Mouse (Mus musculus): ENCODE data around the gene Abcg4. TPM values are rescaled to one million over a fixed set of nuclear protein-coding genes. Genes with fewer than 3 reads are reported as not detected.

Abcg4 gene
- total and polyA plus RNA-seq, 2 experiments from 2014 or later: 24.1 to 69.6 TPM

GRCm38 (mm10) chr9:44236601-44237000 lies 51.8 kb downstream of the Abcg4 start:
- no peak for TF ChIP-seq CTCF (IDR thresholded peaks at IDR 0.05; ENCODE audit: low read depth)
- Histone ChIP-seq H3K4me3 (ENCODE audit: low read length) (no peak overlapping the region), H3K36me3 (ENCODE audit: insufficient read depth, low read length) (no peaks in the 10 kb centered on the region), H3K27ac (no peak overlapping the region), H3K9ac (replicated peaks; ENCODE audit: low read length) (no peak overlapping the region), H3K4me2 (ENCODE audit: low read depth, low read length) (no peak overlapping the region), H3K9me3 (ENCODE audit: low read length) (no peaks in the 10 kb centered on the region), H3K4me1 (ENCODE audit: insufficient read depth, low read length) (peaks cover 11% of the 10 kb centered on the region), H3K27me3 (ENCODE audit: insufficient read depth, low read length) (no peaks in the 10 kb centered on the region)
- no peak for ATAC-seq
- no peak for DNase-seq (ENCODE audit: low spot score)
- WGBS: 66% methylated on average over 4 of the region's 4 CpGs

GRCm38 (mm10) chr9:44234479-44235427 lies 53.7 kb downstream of the Abcg4 start:
- Histone ChIP-seq H3K9ac (replicated peaks; ENCODE audit: low read length) (peak overlapping the region; percentile 28; the same call in 1 of the 2 replicates), H3K4me1 (ENCODE audit: insufficient read depth, low read length) (peaks cover 14% of the 10 kb centered on the region), H3K9me3 (ENCODE audit: low read length) (no peaks in the 10 kb centered on the region), H3K36me3 (ENCODE audit: insufficient read depth, low read length) (no peaks in the 10 kb centered on the region), H3K4me2 (ENCODE audit: low read depth, low read length) (peak overlapping the region; percentile 59), H3K27ac (peak overlapping the region; percentile 66), H3K4me3 (ENCODE audit: low read length) (peak overlapping the region; percentile 97), H3K27me3 (ENCODE audit: insufficient read depth, low read length) (no peaks in the 10 kb centered on the region)
- ATAC-seq (peak; percentile 19; the same call in 1 of the 2 replicates), DNase-seq (ENCODE audit: low spot score) (no peak)
- 27% methylated on average over 19 of the region's 19 CpGs for WGBS
- no peak for TF ChIP-seq CTCF (IDR thresholded peaks at IDR 0.05; ENCODE audit: low read depth)

GRCm38 (mm10) chr9:44233802-44234478 lies 54.5 kb downstream of the Abcg4 start, which contains the start of gene Cbl:
Gene Cbl (minus strand): TSS chr9:44234049.
- WGBS: under 1% methylated on average over 64 of the region's 76 CpGs
- Histone ChIP-seq H3K4me2 (ENCODE audit: low read depth, low read length) (peak within 1 kb of the TSS; percentile 77), H3K4me3 (ENCODE audit: low read length) (peak within 1 kb of the TSS; percentile 97), H3K36me3 (ENCODE audit: insufficient read depth, low read length) (no peaks in the 10 kb centered on the region), H3K9me3 (ENCODE audit: low read length) (no peaks in the 10 kb centered on the region), H3K4me1 (ENCODE audit: insufficient read depth, low read length) (peaks cover 14% of the 10 kb centered on the region), H3K27me3 (ENCODE audit: insufficient read depth, low read length) (no peaks in the 10 kb centered on the region), H3K27ac (peak within 1 kb of the TSS; percentile 96), H3K9ac (replicated peaks; ENCODE audit: low read length) (peak within 1 kb of the TSS; percentile 92)
- DNase-seq (ENCODE audit: low spot score): peak; percentile 99
- peak; percentile 98 for ATAC-seq
- peak; percentile 96 for TF ChIP-seq CTCF (IDR thresholded peaks at IDR 0.05; ENCODE audit: low read depth)

GRCm38 (mm10) chr9:44233021-44233801 lies 55.2 kb downstream of the Abcg4 start:
- DNase-seq (ENCODE audit: low spot score): peak; percentile 63
- peak; percentile 73 for ATAC-seq
- peak overlapping the region; percentile 96 for H3K27ac ChIP-seq
- peaks cover 14% of the 10 kb centered on the region for H3K4me1 ChIP-seq (ENCODE audit: insufficient read depth, low read length)
- peak overlapping the region; percentile 92 for H3K9ac ChIP-seq (replicated peaks; ENCODE audit: low read length)
- WGBS: 1% methylated on average over 40 of the region's 40 CpGs
- peak overlapping the region; percentile 77 for H3K4me2 ChIP-seq (ENCODE audit: low read depth, low read length)
- no peaks in the 10 kb centered on the region for H3K27me3 ChIP-seq (ENCODE audit: insufficient read depth, low read length)
- peak overlapping the region; percentile 97 for H3K4me3 ChIP-seq (ENCODE audit: low read length)
- no peak for TF ChIP-seq CTCF (IDR thresholded peaks at IDR 0.05; ENCODE audit: low read depth)
- no peaks in the 10 kb centered on the region for H3K9me3 ChIP-seq (ENCODE audit: low read length)
- H3K36me3 ChIP-seq (ENCODE audit: insufficient read depth, low read length): no peaks in the 10 kb centered on the region

GRCm38 (mm10) chr9:44231609-44232008 lies 56.8 kb downstream of the Abcg4 start:
- H3K9ac ChIP-seq (replicated peaks; ENCODE audit: low read length): no peak overlapping the region
- no peak for TF ChIP-seq CTCF (IDR thresholded peaks at IDR 0.05; ENCODE audit: low read depth)
- H3K9me3 ChIP-seq (ENCODE audit: low read length): no peaks in the 10 kb centered on the region
- H3K4me2 ChIP-seq (ENCODE audit: low read depth, low read length): peak overlapping the region; percentile 77
- no peaks in the 10 kb centered on the region for H3K36me3 ChIP-seq (ENCODE audit: insufficient read depth, low read length)
- DNase-seq (ENCODE audit: low spot score) (no peak), ATAC-seq (no peak)
- H3K27ac ChIP-seq: no peak overlapping the region
- no peaks in the 10 kb centered on the region for H3K27me3 ChIP-seq (ENCODE audit: insufficient read depth, low read length)
- H3K4me1 ChIP-seq (ENCODE audit: insufficient read depth, low read length): peaks cover 14% of the 10 kb centered on the region
- no peak overlapping the region for H3K4me3 ChIP-seq (ENCODE audit: low read length)

- no peak for DNase-seq (ENCODE audit: low spot score)
- 34% methylated on average over 6 of the region's 6 CpGs for WGBS
- H3K27ac ChIP-seq: 0 out of 2 replicates have a peak overlapping the region, but pooled peaks have one; percentile 3
These were observed 62.4 kb downstream of the Abcg4 start for GRCm38 (mm10) chr9:44225993-44226392.

More at GRCm38 (mm10) chr9:44225993-44226392, 62.4 kb downstream of the Abcg4 start:
- H3K4me2 ChIP-seq (ENCODE audit: low read depth, low read length): no peak overlapping the region
- H3K4me3 ChIP-seq (ENCODE audit: low read length): no peak overlapping the region
- no peak for TF ChIP-seq CTCF (IDR thresholded peaks at IDR 0.05; ENCODE audit: low read depth)
- 0 out of 2 replicates have a peak, but pooled peaks cover 2% of the 10 kb centered on the region for H3K4me1 ChIP-seq (ENCODE audit: insufficient read depth, low read length)
- no peaks in the 10 kb centered on the region for H3K9me3 ChIP-seq (ENCODE audit: low read length)
- 0 out of 2 replicates have a peak, but pooled peaks have one; percentile 12 for ATAC-seq
- H3K9ac ChIP-seq (replicated peaks; ENCODE audit: low read length): no peak overlapping the region
- no peaks in the 10 kb centered on the region for H3K36me3 ChIP-seq (ENCODE audit: insufficient read depth, low read length)
- H3K27me3 ChIP-seq (ENCODE audit: insufficient read depth, low read length): no peaks in the 10 kb centered on the region

Small RNA genes within 50 kb of the gene (microRNA-seq; reads per million reads assigned to microRNA genes)
- 0 reads per million in 2 experiments for gene Gm44335

Other genes starting within 250 kb of the Abcg4 start
- 131 and 138 TPM in 2 replicates for gene Thy1, start 245.2 kb downstream of the Abcg4 start, total RNA-seq (2014; rRNA removed)
- gene Thy1, start 245.2 kb downstream of the Abcg4 start, polyA plus RNA-seq (2015; fragmentation: Nextera tagmentation; extraction: Ambion mirVana): 49.6 and 51.1 TPM in 2 replicates
- 11.0 and 14.2 TPM in 2 replicates for gene Usp2, start 221.6 kb downstream of the Abcg4 start, total RNA-seq (2014; rRNA removed)
- 19.6 and 20.5 TPM in 2 replicates for gene Usp2, start 221.6 kb downstream of the Abcg4 start, polyA plus RNA-seq (2015; fragmentation: Nextera tagmentation; extraction: Ambion mirVana)
- gene Mfrp, start 186.9 kb downstream of the Abcg4 start, total RNA-seq (2014; rRNA removed): 2.8 and 4.0 TPM in 2 replicates
- gene Mfrp, start 186.9 kb downstream of the Abcg4 start, polyA plus RNA-seq (2015; fragmentation: Nextera tagmentation; extraction: Ambion mirVana): 0.24 and 0.50 TPM in 2 replicates
- 36.7 and 39.5 TPM in 2 replicates for gene C1qtnf5, start 181.4 kb downstream of the Abcg4 start, total RNA-seq (2014; rRNA removed)
- gene C1qtnf5, start 181.4 kb downstream of the Abcg4 start, polyA plus RNA-seq (2015; fragmentation: Nextera tagmentation; extraction: Ambion mirVana): 12.3 and 12.8 TPM in 2 replicates
- not detected in 2 replicates for gene Gm49380, start 175.1 kb downstream of the Abcg4 start, total RNA-seq (2014; rRNA removed)
- gene Gm49380, start 175.1 kb downstream of the Abcg4 start, polyA plus RNA-seq (2015; fragmentation: Nextera tagmentation; extraction: Ambion mirVana): 0.21 TPM in 1 of 2 replicates, not detected in the other
- gene Rnf26, start 175.1 kb downstream of the Abcg4 start, total RNA-seq (2014; rRNA removed): 17.5 and 24.3 TPM in 2 replicates
- 38.0 and 41.1 TPM in 2 replicates for gene Rnf26, start 175.1 kb downstream of the Abcg4 start, polyA plus RNA-seq (2015; fragmentation: Nextera tagmentation; extraction: Ambion mirVana)
- gene Mcam, start 154.1 kb downstream of the Abcg4 start, total RNA-seq (2014; rRNA removed): 23.7 and 29.5 TPM in 2 replicates
- 8.0 and 9.0 TPM in 2 replicates for gene Mcam, start 154.1 kb downstream of the Abcg4 start, polyA plus RNA-seq (2015; fragmentation: Nextera tagmentation; extraction: Ambion mirVana)
- 24.2 and 30.5 TPM in 2 replicates for gene Cbl, start 54.6 kb downstream of the Abcg4 start, total RNA-seq (2014; rRNA removed)
- 13.2 and 14.3 TPM in 2 replicates for gene Cbl, start 54.6 kb downstream of the Abcg4 start, polyA plus RNA-seq (2015; fragmentation: Nextera tagmentation; extraction: Ambion mirVana)
- gene Ccdc153, start 47.9 kb downstream of the Abcg4 start, total RNA-seq (2014; rRNA removed): 1.0 TPM in 1 of 2 replicates, not detected in the other
- 2.2 and 2.6 TPM in 2 replicates for gene Ccdc153, start 47.9 kb downstream of the Abcg4 start, polyA plus RNA-seq (2015; fragmentation: Nextera tagmentation; extraction: Ambion mirVana)
- 0.31 TPM in 1 of 2 replicates, not detected in the other for gene Pdzd3, start 37.1 kb downstream of the Abcg4 start, total RNA-seq (2014; rRNA removed)
- 0.13 and 0.34 TPM in 2 replicates for gene Pdzd3, start 37.1 kb downstream of the Abcg4 start, polyA plus RNA-seq (2015; fragmentation: Nextera tagmentation; extraction: Ambion mirVana)
- 5.7 and 12.7 TPM in 2 replicates for gene Nlrx1, start 20.0 kb downstream of the Abcg4 start, total RNA-seq (2014; rRNA removed)
- gene Nlrx1, start 20.0 kb downstream of the Abcg4 start, polyA plus RNA-seq (2015; fragmentation: Nextera tagmentation; extraction: Ambion mirVana): 5.1 and 6.9 TPM in 2 replicates
- gene Hinfp, start 17.1 kb upstream of the Abcg4 start, total RNA-seq (2014; rRNA removed): 28.4 and 38.6 TPM in 2 replicates
- 14.8 and 15.2 TPM in 2 replicates for gene Hinfp, start 17.1 kb upstream of the Abcg4 start, polyA plus RNA-seq (2015; fragmentation: Nextera tagmentation; extraction: Ambion mirVana)
- 50.5 and 55.6 TPM in 2 replicates for gene C2cd2l, start 31.7 kb upstream of the Abcg4 start, total RNA-seq (2014; rRNA removed)
- 19.6 and 22.8 TPM in 2 replicates for gene C2cd2l, start 31.7 kb upstream of the Abcg4 start, polyA plus RNA-seq (2015; fragmentation: Nextera tagmentation; extraction: Ambion mirVana)
- gene Dpagt1, start 37.4 kb upstream of the Abcg4 start, total RNA-seq (2014; rRNA removed): 16.4 and 24.6 TPM in 2 replicates
- gene Dpagt1, start 37.4 kb upstream of the Abcg4 start, polyA plus RNA-seq (2015; fragmentation: Nextera tagmentation; extraction: Ambion mirVana): 30.9 and 34.9 TPM in 2 replicates
- gene H2afx, start 46.1 kb upstream of the Abcg4 start, total RNA-seq (2014; rRNA removed): 272 and 314 TPM in 2 replicates
- gene H2afx, start 46.1 kb upstream of the Abcg4 start, polyA plus RNA-seq (2015; fragmentation: Nextera tagmentation; extraction: Ambion mirVana): 123 and 136 TPM in 2 replicates
- gene Hmbs, start 55.6 kb upstream of the Abcg4 start, total RNA-seq (2014; rRNA removed): 38.7 and 38.8 TPM in 2 replicates
- 64.3 and 67.3 TPM in 2 replicates for gene Hmbs, start 55.6 kb upstream of the Abcg4 start, polyA plus RNA-seq (2015; fragmentation: Nextera tagmentation; extraction: Ambion mirVana)
- 41.6 and 53.2 TPM in 2 replicates for gene Vps11, start 73.1 kb upstream of the Abcg4 start, total RNA-seq (2014; rRNA removed)
- 39.3 and 39.9 TPM in 2 replicates for gene Vps11, start 73.1 kb upstream of the Abcg4 start, polyA plus RNA-seq (2015; fragmentation: Nextera tagmentation; extraction: Ambion mirVana)
- gene Hyou1, start 90.9 kb upstream of the Abcg4 start, total RNA-seq (2014; rRNA removed): 60.6 and 95.7 TPM in 2 replicates
- gene Hyou1, start 90.9 kb upstream of the Abcg4 start, polyA plus RNA-seq (2015; fragmentation: Nextera tagmentation; extraction: Ambion mirVana): 15.5 and 17.4 TPM in 2 replicates
- gene Slc37a4, start 108.2 kb upstream of the Abcg4 start, total RNA-seq (2014; rRNA removed): 72.7 and 93.9 TPM in 2 replicates
- gene Slc37a4, start 108.2 kb upstream of the Abcg4 start, polyA plus RNA-seq (2015; fragmentation: Nextera tagmentation; extraction: Ambion mirVana): 40.2 and 40.3 TPM in 2 replicates
- gene Rps25, start 118.5 kb upstream of the Abcg4 start, total RNA-seq (2014; rRNA removed): 190 and 229 TPM in 2 replicates
- gene Rps25, start 118.5 kb upstream of the Abcg4 start, polyA plus RNA-seq (2015; fragmentation: Nextera tagmentation; extraction: Ambion mirVana): 1,650 and 1,709 TPM in 2 replicates
- 108 and 120 TPM in 2 replicates for gene Trappc4, start 119.0 kb upstream of the Abcg4 start, total RNA-seq (2014; rRNA removed)
- 293 and 307 TPM in 2 replicates for gene Trappc4, start 119.0 kb upstream of the Abcg4 start, polyA plus RNA-seq (2015; fragmentation: Nextera tagmentation; extraction: Ambion mirVana)
- 14.7 and 23.6 TPM in 2 replicates for gene Ccdc84, start 130.0 kb upstream of the Abcg4 start, total RNA-seq (2014; rRNA removed)
- 26.0 and 31.1 TPM in 2 replicates for gene Ccdc84, start 130.0 kb upstream of the Abcg4 start, polyA plus RNA-seq (2015; fragmentation: Nextera tagmentation; extraction: Ambion mirVana)
- not detected in 2 replicates for gene Foxr1, start 152.5 kb upstream of the Abcg4 start, total RNA-seq (2014; rRNA removed)
- not detected in 2 replicates for gene Foxr1, start 152.5 kb upstream of the Abcg4 start, polyA plus RNA-seq (2015; fragmentation: Nextera tagmentation; extraction: Ambion mirVana)
- not detected in 2 replicates for gene Upk2, start 166.4 kb upstream of the Abcg4 start, total RNA-seq (2014; rRNA removed)
- not detected in 2 replicates for gene Upk2, start 166.4 kb upstream of the Abcg4 start, polyA plus RNA-seq (2015; fragmentation: Nextera tagmentation; extraction: Ambion mirVana)
- 32.7 and 44.5 TPM in 2 replicates for gene Bcl9l, start 194.2 kb upstream of the Abcg4 start, total RNA-seq (2014; rRNA removed)
- 7.8 and 8.4 TPM in 2 replicates for gene Bcl9l, start 194.2 kb upstream of the Abcg4 start, polyA plus RNA-seq (2015; fragmentation: Nextera tagmentation; extraction: Ambion mirVana)